Mouse (Mus musculus): ENCODE data around the gene Suds3. TPM values are rescaled to one million over a fixed set of nuclear protein-coding genes. Genes with fewer than 3 reads are reported as not detected.

The Suds3 gene
- polyA plus RNA-seq, 1 experiment from 2014 or later, result 30.5 TPM

DNA sequence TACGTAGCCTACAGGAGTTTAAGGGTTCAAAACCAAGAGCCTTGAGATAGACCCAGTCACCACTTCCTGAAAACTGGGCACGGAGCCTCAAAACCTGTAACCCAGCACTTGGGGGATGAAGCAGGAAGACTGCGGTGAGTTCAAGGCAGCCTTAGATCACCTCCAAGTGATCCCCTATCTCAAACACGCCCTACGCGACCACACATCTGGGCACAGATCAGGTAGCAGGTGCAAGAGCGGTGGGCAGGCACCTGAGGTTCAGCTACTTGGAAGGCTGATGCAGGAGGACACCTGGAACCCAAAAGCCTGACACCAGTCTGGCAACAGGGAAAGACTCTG is 4.2 kb downstream of the Suds3 start:
- Histone ChIP-seq H3K4me1 (ENCODE audit: insufficient read depth) (peaks cover 12% of the 10 kb centered on the region; the same call in 1 of the 2 replicates), H3K9me3 (ENCODE audit: low read length) (no peaks in the 10 kb centered on the region), H3K4me3 (ENCODE audit: low read depth, low read length) (no peak overlapping the region), H3K27ac (ENCODE audit: low read depth) (no peak overlapping the region), H3K27me3 (ENCODE audit: insufficient read depth, low read length) (no peaks in the 10 kb centered on the region), H3K9ac (replicated peaks) (no peak overlapping the region), H3K36me3 (replicated peaks; ENCODE audit: insufficient read depth, low read length) (peaks cover 46% of the 10 kb centered on the region), H3K4me2 (ENCODE audit: low read depth, low read length) (no peak overlapping the region)
- WGBS (ENCODE audit: insufficient replicate concordance), result 91% methylated on average over 7 of the region's 7 CpGs
- DNase-seq (no peak), ATAC-seq (no peak)
- TF ChIP-seq EP300 (IDR thresholded peaks at IDR 0.05; ENCODE audit: low read depth) (no peak), CTCF (IDR thresholded peaks at IDR 0.05; ENCODE audit: low read depth) (no peak)

DNA sequence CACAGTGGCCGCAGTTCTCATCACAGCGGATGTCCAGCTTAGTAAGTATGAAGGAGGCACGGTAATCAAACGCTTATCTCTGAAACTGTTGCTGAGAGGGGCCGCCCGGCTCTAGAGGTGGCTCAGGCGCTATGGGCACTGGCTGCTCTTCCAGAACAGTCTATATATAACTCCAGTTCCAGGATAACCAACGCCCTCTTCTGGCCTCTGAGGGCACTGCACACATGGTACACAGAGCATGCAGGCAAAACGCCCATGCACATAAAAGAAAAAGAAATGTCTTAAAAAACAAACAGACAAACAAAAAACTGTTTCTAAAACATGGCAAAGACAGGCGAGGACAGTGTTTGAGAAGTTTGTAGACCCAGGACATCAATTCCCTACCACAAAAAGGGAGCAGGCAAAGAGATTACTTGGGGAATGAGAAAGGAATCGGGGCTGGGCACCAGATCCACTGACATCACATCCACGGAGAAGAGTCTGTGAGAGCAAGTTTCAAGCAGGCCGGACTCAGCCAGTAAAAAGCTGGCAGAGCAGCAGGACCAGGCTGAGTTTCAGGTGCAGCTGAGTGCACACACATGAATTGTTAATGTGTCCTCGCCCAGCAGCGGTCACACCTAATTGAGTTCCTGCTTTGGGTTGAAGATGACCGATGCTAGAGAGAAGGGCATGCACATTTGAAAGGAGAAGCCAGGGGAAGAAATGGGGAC is 4.7 kb downstream of the Suds3 start:
- ATAC-seq (no peak), DNase-seq (no peak)
- no peak overlapping the region for H3K9ac ChIP-seq (replicated peaks)
- WGBS (ENCODE audit: insufficient replicate concordance), result 90% methylated on average over 16 of the region's 16 CpGs
- H3K36me3 ChIP-seq (replicated peaks; ENCODE audit: insufficient read depth, low read length), result peaks cover 50% of the 10 kb centered on the region
- no peaks in the 10 kb centered on the region for H3K27me3 ChIP-seq (ENCODE audit: insufficient read depth, low read length)
- no peaks in the 10 kb centered on the region for H3K9me3 ChIP-seq (ENCODE audit: low read length)
- no peak for TF ChIP-seq EP300 (IDR thresholded peaks at IDR 0.05; ENCODE audit: low read depth)
- no peak for TF ChIP-seq CTCF (IDR thresholded peaks at IDR 0.05; ENCODE audit: low read depth)
- H3K4me1 ChIP-seq (ENCODE audit: insufficient read depth), result peaks cover 7% of the 10 kb centered on the region; the same call in 1 of the 2 replicates
- no peak overlapping the region for H3K4me3 ChIP-seq (ENCODE audit: low read depth, low read length)
- H3K27ac ChIP-seq (ENCODE audit: low read depth), result no peak overlapping the region
- H3K4me2 ChIP-seq (ENCODE audit: low read depth, low read length), result no peak overlapping the region

- TF ChIP-seq CTCF (IDR thresholded peaks at IDR 0.05; ENCODE audit: low read depth), result peak; percentile 64
- TF ChIP-seq EP300 (IDR thresholded peaks at IDR 0.05; ENCODE audit: low read depth), result no peak
- Histone ChIP-seq H3K4me3 (ENCODE audit: low read depth, low read length) (no peak overlapping the region), H3K4me1 (ENCODE audit: insufficient read depth) (0 out of 2 replicates have a peak, but pooled peaks cover 7% of the 10 kb centered on the region), H3K9ac (replicated peaks) (no peak overlapping the region), H3K9me3 (ENCODE audit: low read length) (no peaks in the 10 kb centered on the region), H3K27me3 (ENCODE audit: insufficient read depth, low read length) (no peaks in the 10 kb centered on the region), H3K27ac (ENCODE audit: low read depth) (no peak overlapping the region), H3K36me3 (replicated peaks; ENCODE audit: insufficient read depth, low read length) (peaks cover 65% of the 10 kb centered on the region), H3K4me2 (ENCODE audit: low read depth, low read length) (no peak overlapping the region)
- DNase-seq, result peak; percentile 41
- 87% methylated on average over 8 of the region's 8 CpGs for WGBS (ENCODE audit: insufficient replicate concordance)
- no peak for ATAC-seq
Observed at GRCm38 (mm10) chr5:117109522-117109921, 6.4 kb downstream of the Suds3 start.

GRCm38 (mm10) chr5:117108731-117109130 is 7.2 kb downstream of the Suds3 start:
- no peak overlapping the region for H3K4me2 ChIP-seq (ENCODE audit: low read depth, low read length)
- H3K9me3 ChIP-seq (ENCODE audit: low read length), result no peaks in the 10 kb centered on the region
- H3K36me3 ChIP-seq (replicated peaks; ENCODE audit: insufficient read depth, low read length), result peaks cover 70% of the 10 kb centered on the region
- H3K27ac ChIP-seq (ENCODE audit: low read depth), result no peak overlapping the region
- no peaks in the 10 kb centered on the region for H3K27me3 ChIP-seq (ENCODE audit: insufficient read depth, low read length)
- ATAC-seq, result no peak
- TF ChIP-seq EP300 (IDR thresholded peaks at IDR 0.05; ENCODE audit: low read depth) (no peak), CTCF (IDR thresholded peaks at IDR 0.05; ENCODE audit: low read depth) (no peak)
- no peak overlapping the region for H3K4me3 ChIP-seq (ENCODE audit: low read depth, low read length)
- 0 out of 2 replicates have a peak, but pooled peaks cover under 1% of the 10 kb centered on the region for H3K4me1 ChIP-seq (ENCODE audit: insufficient read depth)
- H3K9ac ChIP-seq (replicated peaks), result no peak overlapping the region
- no peak for DNase-seq
- 90% methylated on average over 13 of the region's 13 CpGs for WGBS (ENCODE audit: insufficient replicate concordance)

- Histone ChIP-seq H3K9me3 (ENCODE audit: low read length) (no peaks in the 10 kb centered on the region), H3K4me3 (ENCODE audit: low read depth, low read length) (no peak overlapping the region), H3K27me3 (ENCODE audit: insufficient read depth, low read length) (no peaks in the 10 kb centered on the region), H3K27ac (ENCODE audit: low read depth) (no peak overlapping the region), H3K4me2 (ENCODE audit: low read depth, low read length) (no peak overlapping the region), H3K9ac (replicated peaks) (no peak overlapping the region), H3K36me3 (replicated peaks; ENCODE audit: insufficient read depth, low read length) (peaks cover 72% of the 10 kb centered on the region), H3K4me1 (ENCODE audit: insufficient read depth) (no peaks in the 10 kb centered on the region)
- no peak for TF ChIP-seq CTCF (IDR thresholded peaks at IDR 0.05; ENCODE audit: low read depth)
- no peak for TF ChIP-seq EP300 (IDR thresholded peaks at IDR 0.05; ENCODE audit: low read depth)
- DNase-seq (no peak), ATAC-seq (no peak)
- WGBS (ENCODE audit: insufficient replicate concordance), result 90% methylated on average over 13 of the region's 13 CpGs
Observed at GRCm38 (mm10) chr5:117108292-117108691, 7.6 kb downstream of the Suds3 start.

DNA sequence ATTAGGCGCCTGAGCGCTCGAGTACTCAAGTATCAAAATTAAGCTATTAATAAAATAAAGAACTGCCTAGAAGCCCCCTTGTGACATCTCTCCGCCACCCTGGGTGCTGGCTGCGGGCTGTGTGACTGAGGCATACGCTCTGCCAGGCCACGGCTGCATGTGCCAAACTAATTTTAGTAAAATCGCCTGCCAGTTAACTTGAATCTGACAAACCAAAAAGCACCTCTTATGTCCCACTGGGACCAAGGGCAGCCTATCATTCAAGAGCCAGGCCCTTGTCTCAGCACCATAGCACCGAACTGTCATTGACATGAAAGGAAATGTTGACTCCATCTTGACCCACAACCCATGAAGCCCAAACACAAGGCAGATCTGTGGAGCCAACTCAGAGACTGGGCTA is 10.2 kb downstream of the Suds3 start:
- Histone ChIP-seq H3K9me3 (ENCODE audit: low read length) (no peaks in the 10 kb centered on the region), H3K4me2 (ENCODE audit: low read depth, low read length) (no peak overlapping the region), H3K27ac (ENCODE audit: low read depth) (no peak overlapping the region), H3K9ac (replicated peaks) (no peak overlapping the region), H3K36me3 (replicated peaks; ENCODE audit: insufficient read depth, low read length) (peaks cover 64% of the 10 kb centered on the region), H3K4me1 (ENCODE audit: insufficient read depth) (no peaks in the 10 kb centered on the region), H3K27me3 (ENCODE audit: insufficient read depth, low read length) (no peaks in the 10 kb centered on the region), H3K4me3 (ENCODE audit: low read depth, low read length) (no peak overlapping the region)
- WGBS (ENCODE audit: insufficient replicate concordance), result 87% methylated on average over 9 of the region's 9 CpGs
- no peak for DNase-seq
- ATAC-seq, result no peak
- TF ChIP-seq CTCF (IDR thresholded peaks at IDR 0.05; ENCODE audit: low read depth) (no peak), EP300 (IDR thresholded peaks at IDR 0.05; ENCODE audit: low read depth) (no peak)
